Mouse (Mus musculus) hindbrain, postnatal 0 days (tissue): Measurements from ENCODE around the gene Mcur1. TPM values are rescaled to one million over a fixed set of nuclear protein-coding genes. Genes with fewer than 3 reads are reported as not detected.

Experiments
- ATAC-seq: fragments of 200-750 bp; cut with Nextera tagmentation; 2 replicates; pipeline ENCODE4 v1.8.0; 2017; ENCODE audit warnings: mild to moderate bottlenecking, moderate TSS enrichment, moderate library complexity
- DNase-seq: peaks from one replicate; pipeline ENCODE4 v3.0.0-alpha.2; 2015; ENCODE audit warnings: low spot score
- H3K27ac ChIP-seq: fragments of 300-500 bp; sonication (generic); 2 replicates; pipeline ENCODE4 v1.5.1; 2014; ENCODE audit warnings: mild to moderate bottlenecking
- H3K27me3 ChIP-seq: fragments of 300-500 bp; sonication (generic); 2 replicates; pipeline ENCODE4 v1.6.1; 2014; ENCODE audit warnings: low read length, mixed read lengths; ENCODE audit not compliant: insufficient read depth
- H3K36me3 ChIP-seq: fragments of 300-500 bp; sonication (generic); 2 replicates; pipeline ENCODE4 v1.6.1; 2014; ENCODE audit warnings: low read length, mixed read lengths; ENCODE audit not compliant: insufficient read depth
- H3K4me1 ChIP-seq: fragments of 300-500 bp; sonication (generic); 2 replicates; pipeline ENCODE4 v1.6.1; 2014; ENCODE audit warnings: antibody characterized with exemption, low read length, mixed read lengths; ENCODE audit not compliant: insufficient read depth
- H3K4me2 ChIP-seq: fragments of 300-500 bp; sonication (generic); 2 replicates; pipeline ENCODE4 v1.6.1; 2014; ENCODE audit warnings: low read depth, mild to moderate bottlenecking, low read length, moderate library complexity, mixed read lengths
- H3K4me3 ChIP-seq: fragments of 300-500 bp; sonication (generic); 2 replicates; pipeline ENCODE4 v1.5.1; 2014; ENCODE audit warnings: low read length
- H3K9ac ChIP-seq: fragments of 300-500 bp; sonication (generic); replicated peaks from 2 replicates; pipeline ENCODE4 v1.6.1; 2014; ENCODE audit warnings: mild to moderate bottlenecking, low read length, moderate library complexity, mixed read lengths
- H3K9me3 ChIP-seq: fragments of 300-500 bp; sonication (generic); 2 replicates; pipeline ENCODE4 v1.6.1; 2016; ENCODE audit warnings: low read length, mixed read lengths
- CTCF ChIP-seq: IDR thresholded peaks from 2 replicates; pipeline ENCODE4 v1.5.1; 2016; ENCODE audit warnings: antibody characterized with exemption, control low read depth, low read depth
- WGBS: fragments of 180-500 bp; shearing (Covaris S2); extraction: QIAGEN DNeasy Blood & Tissue Kit; methylation state at CpG from one replicate; pipeline ENCODE4 v1.1.7; 2014; 5-methylcytosine and 5-hydroxymethylcytosine counted together
- polyA plus RNA-seq: library from polyadenylated mRNA; unstranded; fragments of >200 nt; fragmentation: Nextera tagmentation; extraction: Ambion mirVana; gene quantifications from 2 replicates; pipeline ENCODE4 v1.2.1, GENCODE M21; 2015
- total RNA-seq: library from RNA; depleted of rRNA; stranded (reverse); fragments of >200 nt; gene quantifications from 2 replicates; pipeline ENCODE4 v1.2.3, GENCODE M21; 2014

The Mcur1 gene
- total and polyA plus RNA-seq, 2 experiments from 2014 or later: 8.0 to 12.4 TPM

DNA sequence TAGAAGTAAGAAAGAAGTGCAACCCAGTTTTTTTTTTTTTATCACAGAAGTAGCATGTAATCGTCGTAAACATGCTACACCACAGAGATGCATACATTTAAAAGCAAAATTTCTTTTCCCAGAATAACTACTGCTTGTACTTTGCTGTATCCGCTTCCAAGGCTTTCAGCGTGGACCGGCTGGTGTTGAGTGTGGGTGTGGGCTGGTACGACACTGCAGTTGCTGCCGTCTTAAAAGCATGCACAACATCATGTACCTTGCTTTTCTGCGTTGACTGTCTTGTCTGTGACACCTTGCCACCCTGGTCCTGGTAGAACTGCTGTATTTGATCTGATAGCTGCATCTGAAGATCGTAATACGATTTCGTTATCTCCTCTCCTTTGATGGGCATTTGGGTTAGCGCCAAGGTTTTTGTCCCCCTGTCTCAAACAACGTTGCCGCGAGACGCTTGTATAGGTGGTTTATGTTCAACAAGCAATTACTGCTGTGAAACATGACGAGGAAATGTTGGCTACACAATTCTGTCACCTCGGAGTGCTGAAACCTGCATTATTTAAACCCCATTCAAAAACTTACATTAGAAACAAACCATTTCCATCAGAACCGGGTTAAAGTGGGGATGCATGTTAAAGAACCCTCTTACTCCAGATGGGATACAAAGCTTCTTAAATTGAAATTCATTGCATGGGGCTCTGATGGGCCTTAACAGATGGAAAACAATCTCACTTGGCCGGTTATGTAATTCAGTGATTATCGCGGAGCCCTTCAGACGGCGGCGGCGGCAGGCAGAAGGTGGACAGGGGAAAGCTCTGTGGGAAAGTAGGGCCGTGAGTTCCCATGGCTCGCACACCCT lies 32.1 kb upstream of the Mcur1 start:
- Histone ChIP-seq H3K9ac (no peak overlapping the region), H3K4me3 (no peak overlapping the region), H3K9me3 (no peaks in the 10 kb centered on the region), H3K36me3 (no peaks in the 10 kb centered on the region), H3K27ac (no peak overlapping the region), H3K4me1 (peaks cover 3% of the 10 kb centered on the region; the same call in 1 of the 2 replicates), H3K4me2 (0 out of 2 replicates have a peak overlapping the region, but pooled peaks have one; percentile 13), H3K27me3 (no peaks in the 10 kb centered on the region)
- no peak for DNase-seq
- WGBS: 50% methylated on average over 28 of the region's 28 CpGs
- no peak for TF ChIP-seq CTCF
- ATAC-seq: no peak

DNA sequence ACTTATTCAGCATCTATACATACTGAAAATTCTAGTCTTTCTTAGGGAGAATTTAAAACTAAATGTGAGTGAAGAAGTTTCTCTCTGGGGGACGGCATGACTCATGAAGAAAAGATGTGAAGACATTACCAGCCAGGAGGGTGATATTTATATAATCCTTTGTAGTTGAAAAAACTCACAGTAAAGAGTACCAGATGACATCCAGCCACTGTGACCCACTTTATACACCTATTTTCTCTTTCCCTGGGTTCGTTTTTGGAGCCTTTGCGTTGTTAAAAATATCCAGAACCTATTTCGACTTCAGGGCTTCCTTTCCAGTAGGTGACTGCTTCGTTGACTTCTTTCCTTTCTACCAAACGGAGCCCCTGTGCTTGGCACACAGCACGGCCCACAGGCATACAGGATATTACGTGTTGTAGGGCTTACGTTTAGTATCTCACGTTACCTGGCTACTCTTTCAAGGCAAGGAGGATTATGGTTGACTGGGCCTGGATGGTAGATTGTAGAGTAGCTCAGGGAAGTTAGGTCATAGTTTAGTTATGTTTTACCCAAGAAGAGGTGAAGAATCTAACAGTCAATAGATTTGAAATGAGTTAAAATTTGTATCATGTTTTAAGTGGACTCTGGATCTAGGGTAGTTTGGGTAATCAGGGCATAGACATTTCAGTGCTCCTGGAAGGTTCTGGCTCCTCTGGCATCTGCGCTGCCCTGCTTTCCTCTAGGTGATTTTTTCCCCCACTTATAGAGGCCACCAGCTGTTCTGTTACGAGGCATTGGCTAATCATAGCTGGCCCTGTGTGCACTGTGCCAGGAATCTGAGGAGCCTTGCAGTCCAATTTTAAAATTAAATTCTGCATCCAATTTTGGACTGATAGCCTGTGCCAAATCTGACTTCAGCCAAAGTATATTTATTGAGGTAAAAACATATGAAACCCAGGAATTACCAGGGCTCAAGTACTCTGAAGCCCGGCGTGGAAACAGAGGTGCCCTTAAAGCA lies 28.2 kb upstream of the Mcur1 start:
- H3K9me3 ChIP-seq: no peaks in the 10 kb centered on the region
- 73% methylated on average over 14 of the region's 14 CpGs for WGBS
- TF ChIP-seq CTCF: no peak
- no peak for ATAC-seq
- H3K4me2 ChIP-seq: no peak overlapping the region
- H3K4me3 ChIP-seq: no peak overlapping the region
- H3K4me1 ChIP-seq: peaks cover 3% of the 10 kb centered on the region; the same call in 1 of the 2 replicates
- H3K27ac ChIP-seq: no peak overlapping the region
- peak; percentile 45 for DNase-seq
- H3K27me3 ChIP-seq: no peaks in the 10 kb centered on the region
- H3K9ac ChIP-seq: no peak overlapping the region
- H3K36me3 ChIP-seq: no peaks in the 10 kb centered on the region

DNA sequence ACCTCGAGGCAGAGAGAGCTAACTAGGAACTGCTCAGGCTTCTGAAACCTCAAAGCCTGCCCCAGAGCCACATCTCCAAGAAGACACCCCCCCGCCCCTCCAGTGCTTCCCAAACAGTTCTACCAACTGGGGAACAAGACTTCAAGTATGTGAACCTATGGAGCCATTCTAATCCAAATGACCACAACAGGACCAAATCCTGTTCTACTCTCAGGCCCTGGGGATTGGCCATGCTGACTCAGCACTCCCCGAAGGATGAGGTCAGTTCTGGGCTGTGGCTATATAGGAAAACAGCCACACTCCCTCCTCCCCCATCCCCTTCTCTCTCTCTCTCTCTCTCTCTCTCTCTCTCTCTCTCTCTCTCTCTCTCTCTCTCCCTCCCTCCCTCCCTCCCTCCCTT lies 27.0 kb upstream of the Mcur1 start:
- 90% methylated on average over 3 of the region's 3 CpGs for WGBS
- H3K4me3 ChIP-seq: no peak overlapping the region
- no peak for TF ChIP-seq CTCF
- H3K9ac ChIP-seq: no peak overlapping the region
- no peak for DNase-seq
- no peak overlapping the region for H3K4me2 ChIP-seq
- H3K4me1 ChIP-seq: peaks cover 3% of the 10 kb centered on the region; the same call in 1 of the 2 replicates
- no peaks in the 10 kb centered on the region for H3K9me3 ChIP-seq
- H3K36me3 ChIP-seq: no peaks in the 10 kb centered on the region
- no peak overlapping the region for H3K27ac ChIP-seq
- H3K27me3 ChIP-seq: no peaks in the 10 kb centered on the region
- no peak for ATAC-seq

DNA sequence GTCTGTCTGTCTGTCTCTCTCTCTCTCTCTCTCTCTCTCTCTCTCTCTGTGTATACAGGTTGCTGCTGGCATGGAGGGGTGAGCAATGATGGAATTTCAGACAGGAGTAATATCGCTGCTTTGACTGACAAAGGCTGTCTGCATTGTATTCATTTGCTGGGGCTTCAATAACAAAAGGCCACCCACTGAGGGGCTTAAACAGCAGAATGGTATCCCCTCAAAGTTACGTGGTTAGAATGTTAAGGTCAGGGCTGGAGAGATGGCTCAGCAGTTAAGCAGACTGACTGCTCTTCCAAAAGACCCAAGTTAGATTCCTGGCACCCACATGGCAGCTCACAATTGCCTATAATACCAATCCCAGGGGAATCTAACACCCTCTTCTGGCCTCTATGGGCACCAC lies 25.3 kb upstream of the Mcur1 start:
- WGBS: 35% methylated on average over 2 of the region's 2 CpGs
- no peak overlapping the region for H3K27ac ChIP-seq
- no peaks in the 10 kb centered on the region for H3K36me3 ChIP-seq
- TF ChIP-seq CTCF: no peak
- peaks cover 3% of the 10 kb centered on the region; the same call in 1 of the 2 replicates for H3K4me1 ChIP-seq
- ATAC-seq (no peak), DNase-seq (no peak)
- no peaks in the 10 kb centered on the region for H3K9me3 ChIP-seq
- H3K27me3 ChIP-seq: no peaks in the 10 kb centered on the region
- no peak overlapping the region for H3K4me2 ChIP-seq
- H3K9ac ChIP-seq: no peak overlapping the region
- no peak overlapping the region for H3K4me3 ChIP-seq

DNA sequence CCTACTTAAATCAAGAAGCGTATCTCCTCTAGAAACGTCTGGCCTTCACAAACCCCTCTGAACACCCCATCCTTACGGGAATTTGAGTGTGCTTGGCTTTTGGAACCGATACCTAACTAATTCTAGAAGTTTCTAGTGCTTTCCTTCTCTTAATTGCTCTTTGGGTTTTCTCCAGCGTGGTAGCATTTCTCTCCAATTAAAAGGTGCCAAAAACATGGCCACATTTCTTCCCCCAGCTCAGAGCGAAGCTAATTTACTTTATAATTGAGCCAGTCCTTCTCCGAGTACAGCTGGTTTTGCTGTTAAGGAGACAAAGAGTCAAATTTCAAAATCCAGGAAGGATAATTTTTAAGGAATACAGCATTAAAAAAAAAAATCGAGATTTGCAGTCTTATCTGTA lies 23.5 kb upstream of the Mcur1 start:
- whole genome bisulfite sequencing: 49% methylated on average over 8 of the region's 8 CpGs
- Histone ChIP-seq H3K27ac (no peak overlapping the region), H3K4me3 (no peak overlapping the region), H3K27me3 (no peaks in the 10 kb centered on the region), H3K4me2 (peak overlapping the region; percentile 13; the same call in 1 of the 2 replicates), H3K36me3 (no peaks in the 10 kb centered on the region), H3K4me1 (peaks cover 3% of the 10 kb centered on the region; the same call in 1 of the 2 replicates), H3K9me3 (no peaks in the 10 kb centered on the region), H3K9ac (no peak overlapping the region)
- no peak for ATAC-seq
- no peak for TF ChIP-seq CTCF
- DNase-seq: no peak

DNA sequence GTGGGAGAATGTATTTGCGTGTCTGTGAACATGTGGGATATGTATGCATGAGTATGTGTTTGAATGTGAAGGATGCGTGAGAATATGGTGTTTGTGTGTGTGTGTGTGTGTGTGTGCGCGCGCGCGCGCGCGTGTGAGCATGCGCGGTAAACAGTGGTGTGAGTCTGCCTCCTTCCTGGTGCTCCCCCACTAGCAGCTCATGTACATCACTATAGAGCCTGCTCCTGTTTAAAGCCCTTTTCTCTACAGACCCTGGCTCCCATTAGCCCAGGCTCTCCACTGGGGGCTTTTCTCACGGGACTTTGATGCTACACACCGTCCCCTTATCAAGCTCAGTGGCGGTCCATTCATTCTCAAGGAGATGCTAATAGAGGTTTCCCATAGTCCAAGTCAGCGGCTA lies 23.0 kb upstream of the Mcur1 start:
- DNase-seq: peak; percentile 58
- TF ChIP-seq CTCF: no peak
- no peak overlapping the region for H3K27ac ChIP-seq
- ATAC-seq: peak; percentile 29; the same call in 1 of the 2 replicates
- 27% methylated on average over 16 of the region's 16 CpGs for WGBS
- no peak overlapping the region for H3K4me3 ChIP-seq
- H3K4me1 ChIP-seq: peaks cover 2% of the 10 kb centered on the region; the same call in 1 of the 2 replicates
- no peaks in the 10 kb centered on the region for H3K9me3 ChIP-seq
- no peaks in the 10 kb centered on the region for H3K27me3 ChIP-seq
- H3K9ac ChIP-seq: no peak overlapping the region
- H3K36me3 ChIP-seq: no peaks in the 10 kb centered on the region
- H3K4me2 ChIP-seq: peak overlapping the region; percentile 13
